Mouse (Mus musculus): Measurements from ENCODE around the gene Rbm3. TPM values are rescaled to one million over a fixed set of nuclear protein-coding genes. Genes with fewer than 3 reads are reported as not detected.
"Not testable (repeated sequence)": the region's sequence is repeated elsewhere in the genome, so short reads cannot be mapped to it uniquely, and the experiment has no call there.

The Rbm3 gene
- polyA plus RNA-seq, 1 experiment from 2014 or later, result 425 TPM

- not testable (repeated sequence) for H3K4me3 ChIP-seq (replicated peaks); H3K27me3 ChIP-seq; H3K9ac ChIP-seq; H3K36me3 ChIP-seq; H3K4me1 ChIP-seq; ATAC-seq (ENCODE audit: insufficient number of reproducible peaks, low FRiP score, low TSS enrichment, low read depth); H3K9me3 ChIP-seq (replicated peaks); H3K4me2 ChIP-seq (replicated peaks); H3K27ac ChIP-seq (replicated peaks)
- 81% methylated on average over 4 of the region's 5 CpGs for WGBS
These were observed 54.7 kb downstream of the Rbm3 start for GRCm38 (mm10) chrX:8090954-8091347.

- no peaks in the 10 kb centered on the region for H3K27me3 ChIP-seq
- no peak within 1 kb of the TSS for H3K4me3 ChIP-seq (replicated peaks)
- no peak within 1 kb of the TSS for H3K4me2 ChIP-seq (replicated peaks)
- no peaks in the 10 kb centered on the region for H3K36me3 ChIP-seq
- no peak within 1 kb of the TSS for H3K9ac ChIP-seq
- ATAC-seq (ENCODE audit: insufficient number of reproducible peaks, low FRiP score, low TSS enrichment, low read depth), result no peak
- H3K27ac ChIP-seq (replicated peaks), result no peak within 1 kb of the TSS
- H3K4me1 ChIP-seq, result no peaks in the 10 kb centered on the region
- 80% methylated on average over 14 of the region's 14 CpGs for WGBS
- H3K9me3 ChIP-seq (replicated peaks), result no peaks in the 10 kb centered on the region
These were observed 55.2 kb downstream of the Rbm3 start, which contains the start of gene Was for GRCm38 (mm10) chrX:8090346-8090953. TSS of gene Was (minus strand) at chrX:8090498.

- no peak for ATAC-seq (ENCODE audit: insufficient number of reproducible peaks, low FRiP score, low TSS enrichment, low read depth)
These were observed 55.9 kb downstream of the Rbm3 start for GRCm38 (mm10) chrX:8089746-8090145.

More at GRCm38 (mm10) chrX:8089746-8090145, 55.9 kb downstream of the Rbm3 start:
- no peaks in the 10 kb centered on the region for H3K36me3 ChIP-seq
- no peaks in the 10 kb centered on the region for H3K9me3 ChIP-seq (replicated peaks)
- no peaks in the 10 kb centered on the region for H3K4me1 ChIP-seq
- 91% methylated on average over 3 of the region's 3 CpGs for WGBS
- no peak overlapping the region for H3K27ac ChIP-seq (replicated peaks)
- no peaks in the 10 kb centered on the region for H3K27me3 ChIP-seq
- H3K4me2 ChIP-seq (replicated peaks), result no peak overlapping the region
- no peak overlapping the region for H3K4me3 ChIP-seq (replicated peaks)
- H3K9ac ChIP-seq, result no peak overlapping the region

Other genes starting within 250 kb of the Rbm3 start
- 125 and 126 TPM in 2 replicates for gene Pqbp1, start 246.6 kb downstream of the Rbm3 start, polyA plus RNA-seq (2015; fragmentation: Nextera tagmentation; extraction: Ambion mirVana)
- 158 and 169 TPM in 2 replicates for gene Timm17b, start 246.5 kb downstream of the Rbm3 start, polyA plus RNA-seq (2015; fragmentation: Nextera tagmentation; extraction: Ambion mirVana)
- not detected in 2 replicates for gene Gm10491, start 238.0 kb downstream of the Rbm3 start, polyA plus RNA-seq (2015; fragmentation: Nextera tagmentation; extraction: Ambion mirVana)
- gene Gm10490, start 236.3 kb downstream of the Rbm3 start, polyA plus RNA-seq (2015; fragmentation: Nextera tagmentation; extraction: Ambion mirVana), result not detected in 2 replicates
- 1.7 and 2.7 TPM in 2 replicates for gene Pcsk1n, start 226.1 kb downstream of the Rbm3 start, polyA plus RNA-seq (2015; fragmentation: Nextera tagmentation; extraction: Ambion mirVana)
- not detected in 2 replicates for gene Eras, start 217.3 kb downstream of the Rbm3 start, polyA plus RNA-seq (2015; fragmentation: Nextera tagmentation; extraction: Ambion mirVana)
- gene Hdac6, start 198.0 kb downstream of the Rbm3 start, polyA plus RNA-seq (2015; fragmentation: Nextera tagmentation; extraction: Ambion mirVana), result 26.3 and 27.5 TPM in 2 replicates
- 1.7 and 1.9 TPM in 2 replicates for gene Gata1, start 167.8 kb downstream of the Rbm3 start, polyA plus RNA-seq (2015; fragmentation: Nextera tagmentation; extraction: Ambion mirVana)
- gene Glod5, start 127.4 kb downstream of the Rbm3 start, polyA plus RNA-seq (2015; fragmentation: Nextera tagmentation; extraction: Ambion mirVana), result not detected in 2 replicates
- gene Suv39h1, start 71.1 kb downstream of the Rbm3 start, polyA plus RNA-seq (2015; fragmentation: Nextera tagmentation; extraction: Ambion mirVana), result 45.5 and 51.5 TPM in 2 replicates
- 0.71 and 0.91 TPM in 2 replicates for gene Was, start 55.4 kb downstream of the Rbm3 start, polyA plus RNA-seq (2015; fragmentation: Nextera tagmentation; extraction: Ambion mirVana)
- gene Wdr13, start 13.0 kb downstream of the Rbm3 start, polyA plus RNA-seq (2015; fragmentation: Nextera tagmentation; extraction: Ambion mirVana), result 28.1 and 30.7 TPM in 2 replicates
- gene Tbc1d25, start 30.3 kb upstream of the Rbm3 start, polyA plus RNA-seq (2015; fragmentation: Nextera tagmentation; extraction: Ambion mirVana), result 13.3 and 17.0 TPM in 2 replicates
- gene Ebp, start 47.6 kb upstream of the Rbm3 start, polyA plus RNA-seq (2015; fragmentation: Nextera tagmentation; extraction: Ambion mirVana), result 48.0 and 48.6 TPM in 2 replicates
- gene Porcn, start 60.6 kb upstream of the Rbm3 start, polyA plus RNA-seq (2015; fragmentation: Nextera tagmentation; extraction: Ambion mirVana), result 10.5 and 11.7 TPM in 2 replicates
- 38.3 and 40.6 TPM in 2 replicates for gene Ftsj1, start 106.5 kb upstream of the Rbm3 start, polyA plus RNA-seq (2015; fragmentation: Nextera tagmentation; extraction: Ambion mirVana)
- gene Slc38a5, start 125.3 kb upstream of the Rbm3 start, polyA plus RNA-seq (2015; fragmentation: Nextera tagmentation; extraction: Ambion mirVana), result 0.18 and 0.64 TPM in 2 replicates
- gene Ssxb10, start 181.5 kb upstream of the Rbm3 start, polyA plus RNA-seq (2015; fragmentation: Nextera tagmentation; extraction: Ambion mirVana), result not detected in 2 replicates
- gene Ssxb9, start 221.1 kb upstream of the Rbm3 start, polyA plus RNA-seq (2015; fragmentation: Nextera tagmentation; extraction: Ambion mirVana), result not detected in 2 replicates